Mouse (Mus musculus): ENCODE measurements around the gene Zdhhc13. TPM values are rescaled to one million over a fixed set of nuclear protein-coding genes. Genes with fewer than 3 reads are reported as not detected.

Zdhhc13 gene
- total RNA-seq, 1 experiment from 2014 or later: 46.3 TPM

DNA sequence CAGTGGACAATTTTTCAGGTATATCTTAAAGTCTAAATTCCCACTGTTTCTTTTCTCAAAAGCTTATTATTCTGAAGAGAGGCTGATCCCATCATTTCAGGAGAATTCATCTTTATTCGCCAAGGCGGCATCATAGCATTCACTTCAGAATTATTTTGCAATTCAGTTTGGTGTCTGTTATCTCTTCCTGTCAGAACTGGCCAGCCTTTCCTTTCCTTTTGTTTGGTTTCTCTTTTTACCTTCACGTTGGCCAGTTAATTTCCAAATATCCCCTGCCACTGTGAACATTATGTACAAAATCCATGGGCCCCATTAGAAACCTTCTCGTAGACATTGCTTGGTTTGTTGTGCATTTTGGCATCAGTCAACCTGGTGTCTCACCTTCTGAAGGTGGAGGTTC, 70.6 kb downstream of the Zdhhc13 start:
- ATAC-seq (replicated peaks in 1 of 2; ENCODE audit: insufficient read depth in 1 of 2, low FRiP score in 2 of 2, low TSS enrichment in 1 of 2, low read depth in 1 of 2, poor library complexity in 2 of 2, severe bottlenecking in 2 of 2): peak; percentile 50 to 63

DNA sequence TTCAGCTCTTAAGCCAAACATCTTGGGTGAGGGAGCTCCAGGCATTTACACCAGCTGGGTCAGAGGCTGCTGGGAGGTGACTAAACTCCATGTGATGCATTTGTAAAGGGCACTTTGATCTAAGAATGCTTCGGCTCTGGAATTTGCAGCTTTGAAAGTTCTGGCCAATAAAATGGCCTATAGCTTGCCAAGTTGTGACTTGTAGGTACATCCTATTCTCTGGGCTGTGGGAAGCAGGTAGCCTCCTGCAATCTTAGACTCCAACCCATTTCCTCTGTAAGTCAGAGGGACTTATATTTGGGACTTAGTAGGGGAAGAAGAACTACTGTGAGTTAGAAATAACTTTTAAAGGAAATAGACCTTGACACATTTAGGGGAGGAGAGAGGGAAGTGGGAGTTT, 72.1 kb downstream of the Zdhhc13 start:
- ATAC-seq (replicated peaks in 1 of 2; ENCODE audit: insufficient read depth in 1 of 2, low FRiP score in 2 of 2, low TSS enrichment in 1 of 2, low read depth in 1 of 2, poor library complexity in 2 of 2, severe bottlenecking in 2 of 2): peak; percentile 4 to 26; a peak in 2 of 4 replicates

GRCm38 (mm10) chr7:48861796-48862195, 73.0 kb downstream of the Zdhhc13 start:
- ATAC-seq (replicated peaks in 1 of 2; ENCODE audit: insufficient read depth in 1 of 2, low FRiP score in 2 of 2, low TSS enrichment in 1 of 2, low read depth in 1 of 2, poor library complexity in 2 of 2, severe bottlenecking in 2 of 2): no peak

GRCm38 (mm10) chr7:48864199-48864598, 75.4 kb downstream of the Zdhhc13 start:
- ATAC-seq (replicated peaks in 1 of 2; ENCODE audit: insufficient read depth in 1 of 2, low FRiP score in 2 of 2, low TSS enrichment in 1 of 2, low read depth in 1 of 2, poor library complexity in 2 of 2, severe bottlenecking in 2 of 2): no peak

DNA sequence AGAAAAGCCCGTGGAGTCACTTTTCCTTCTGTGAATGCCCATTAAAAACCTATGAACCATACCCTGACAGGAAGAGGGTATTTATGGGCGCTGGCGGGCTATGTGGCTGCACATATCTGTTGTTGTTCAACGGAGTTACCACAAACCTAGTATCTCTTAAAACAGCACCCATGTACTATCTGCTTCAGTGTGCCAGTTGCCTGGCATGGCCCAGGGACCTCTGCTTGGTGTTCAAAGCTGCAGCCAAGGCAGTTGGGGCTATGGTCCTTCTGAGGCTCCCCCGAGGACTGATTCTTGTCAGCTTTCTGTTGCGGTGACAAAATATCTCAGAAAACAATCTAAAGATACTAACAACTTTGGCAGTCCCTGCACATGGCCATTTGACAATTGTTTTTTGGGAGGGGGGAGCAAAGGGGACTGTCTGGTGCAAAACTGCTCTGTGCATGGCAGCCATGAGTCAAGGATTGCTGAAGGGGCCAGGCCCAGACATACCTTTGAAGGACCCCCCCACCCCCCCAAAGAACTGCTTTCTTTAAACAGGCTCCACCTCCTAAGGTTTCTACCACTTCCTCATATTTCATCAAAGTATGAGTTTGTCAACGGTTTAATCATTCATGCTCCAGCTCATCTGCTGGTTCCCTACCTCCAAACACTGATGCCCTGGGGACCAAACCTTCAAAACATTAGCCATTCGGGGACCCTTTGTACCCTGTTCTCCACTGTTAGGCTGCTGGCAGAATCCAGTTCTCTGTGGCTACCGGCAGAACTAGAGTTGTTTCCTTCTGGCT, 76.1 kb downstream of the Zdhhc13 start:
- ATAC-seq (replicated peaks in 1 of 2; ENCODE audit: insufficient read depth in 1 of 2, low FRiP score in 2 of 2, low TSS enrichment in 1 of 2, low read depth in 1 of 2, poor library complexity in 2 of 2, severe bottlenecking in 2 of 2): peak in 1 of 2 experiments; percentile 24; a peak in 1 of 4 replicates

DNA sequence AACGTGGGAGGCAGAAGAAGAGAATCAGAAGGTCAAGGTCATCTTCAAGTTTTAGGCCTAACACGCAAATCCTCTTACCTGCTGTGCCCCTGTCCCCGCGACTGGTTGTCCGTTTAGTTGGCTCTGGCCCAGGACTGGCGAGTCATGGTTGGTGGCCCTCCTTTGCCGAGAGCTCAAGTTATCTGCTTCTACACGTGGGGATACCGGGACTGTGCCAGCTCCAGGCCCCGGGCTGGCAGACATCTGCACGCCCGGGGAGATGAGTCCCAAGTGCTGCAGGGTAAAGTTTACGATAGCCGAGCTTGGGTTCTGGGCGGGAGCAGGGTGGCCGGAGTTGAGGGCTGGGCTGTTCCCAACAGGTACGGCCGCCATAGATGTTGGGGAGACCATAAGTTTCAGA, 78.8 kb downstream of the Zdhhc13 start:
- ATAC-seq (replicated peaks in 1 of 2; ENCODE audit: insufficient read depth in 1 of 2, low FRiP score in 2 of 2, low TSS enrichment in 1 of 2, low read depth in 1 of 2, poor library complexity in 2 of 2, severe bottlenecking in 2 of 2): no peak

GRCm38 (mm10) chr7:48870144-48870543, 81.3 kb downstream of the Zdhhc13 start:
- ATAC-seq (replicated peaks in 1 of 2; ENCODE audit: insufficient read depth in 1 of 2, low FRiP score in 2 of 2, low TSS enrichment in 1 of 2, low read depth in 1 of 2, poor library complexity in 2 of 2, severe bottlenecking in 2 of 2): no peak

GRCm38 (mm10) chr7:48870579-48871180, 81.9 kb downstream of the Zdhhc13 start:
- ATAC-seq (replicated peaks in 1 of 2; ENCODE audit: insufficient read depth in 1 of 2, low FRiP score in 2 of 2, low TSS enrichment in 1 of 2, low read depth in 1 of 2, poor library complexity in 2 of 2, severe bottlenecking in 2 of 2): no peak

DNA sequence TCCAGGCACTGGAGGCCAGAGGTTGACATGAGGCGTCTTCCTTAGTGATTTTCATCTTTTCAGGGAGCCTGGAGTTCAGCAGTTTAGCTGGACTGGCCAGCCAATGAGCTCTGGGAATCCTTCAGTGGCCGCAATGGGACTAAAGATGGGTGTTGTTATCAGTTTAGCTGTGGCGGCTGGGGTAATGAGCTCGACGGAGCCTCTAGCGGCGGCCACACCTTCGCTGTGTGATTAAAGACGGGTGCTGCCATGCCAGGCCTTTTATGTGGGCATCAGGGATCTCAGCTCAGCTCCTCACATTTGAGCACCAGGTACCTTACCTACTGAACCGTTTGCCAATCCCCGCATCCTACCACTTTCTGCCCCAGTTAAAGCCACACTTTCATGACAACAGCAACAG, 82.5 kb downstream of the Zdhhc13 start:
- ATAC-seq (replicated peaks in 1 of 2; ENCODE audit: insufficient read depth in 1 of 2, low FRiP score in 2 of 2, low TSS enrichment in 1 of 2, low read depth in 1 of 2, poor library complexity in 2 of 2, severe bottlenecking in 2 of 2): no peak

- ATAC-seq (replicated peaks in 1 of 2; ENCODE audit: insufficient read depth in 1 of 2, low FRiP score in 2 of 2, low TSS enrichment in 1 of 2, low read depth in 1 of 2, poor library complexity in 2 of 2, severe bottlenecking in 2 of 2): no peak
Observed at GRCm38 (mm10) chr7:48875096-48875495, 86.3 kb downstream of the Zdhhc13 start.

DNA sequence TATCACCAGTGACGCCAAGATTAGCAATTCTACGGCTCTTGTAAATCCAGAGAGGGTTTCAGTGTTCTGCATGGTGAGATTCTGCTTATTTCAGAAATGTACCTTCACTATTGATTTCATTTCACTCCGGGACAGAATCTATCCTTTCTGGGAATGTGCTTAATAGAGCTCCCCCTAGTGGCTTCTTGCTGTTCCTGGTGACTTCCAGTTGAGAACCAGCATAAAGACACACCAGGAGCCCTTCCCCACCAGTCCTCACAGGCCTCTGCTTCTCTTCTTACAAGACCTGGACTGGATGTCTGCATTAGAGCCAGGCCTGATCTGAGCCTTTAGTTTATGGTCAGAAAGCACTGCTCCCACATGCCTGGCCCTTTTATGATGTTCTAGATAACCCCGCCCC, 87.7 kb downstream of the Zdhhc13 start:
- ATAC-seq (replicated peaks in 1 of 2; ENCODE audit: insufficient read depth in 1 of 2, low FRiP score in 2 of 2, low TSS enrichment in 1 of 2, low read depth in 1 of 2, poor library complexity in 2 of 2, severe bottlenecking in 2 of 2): peak; percentile 20 to 47; a peak in 2 of 4 replicates

Other genes with a start within 250 kb of the Zdhhc13 start
- gene Mrgprb2, start 230.9 kb upstream of the Zdhhc13 start, total RNA-seq (2017): not detected in 2 replicates
- not detected in 2 replicates for gene Mrgprb3, start 145.2 kb upstream of the Zdhhc13 start, total RNA-seq (2017)
- 2.7 and 4.6 TPM in 2 replicates for gene Csrp3, start 59.0 kb downstream of the Zdhhc13 start, total RNA-seq (2017)
- 14.6 and 20.5 TPM in 2 replicates for gene E2f8, start 92.6 kb downstream of the Zdhhc13 start, total RNA-seq (2017)
- gene Nav2, start 119.7 kb downstream of the Zdhhc13 start, total RNA-seq (2017): 7.2 and 7.4 TPM in 2 replicates

All from hematopoietic stem cell, adult 5-6 weeks (primary cell).